Mouse (Mus musculus): Measurements from ENCODE around the gene Ddx31.

Ddx31 gene

GRCm38 (mm10) chr2:28840222-28840951 is at the start of gene Ddx31, which contains the start of gene Gtf3c4:
Gene Ddx31 (plus strand): TSS chr2:28840406.
Gene Gtf3c4 (minus strand): TSS chr2:28840360.
- DNase-seq (ENCODE audit: low read depth, low spot score), result peak; percentile 82

DNA sequence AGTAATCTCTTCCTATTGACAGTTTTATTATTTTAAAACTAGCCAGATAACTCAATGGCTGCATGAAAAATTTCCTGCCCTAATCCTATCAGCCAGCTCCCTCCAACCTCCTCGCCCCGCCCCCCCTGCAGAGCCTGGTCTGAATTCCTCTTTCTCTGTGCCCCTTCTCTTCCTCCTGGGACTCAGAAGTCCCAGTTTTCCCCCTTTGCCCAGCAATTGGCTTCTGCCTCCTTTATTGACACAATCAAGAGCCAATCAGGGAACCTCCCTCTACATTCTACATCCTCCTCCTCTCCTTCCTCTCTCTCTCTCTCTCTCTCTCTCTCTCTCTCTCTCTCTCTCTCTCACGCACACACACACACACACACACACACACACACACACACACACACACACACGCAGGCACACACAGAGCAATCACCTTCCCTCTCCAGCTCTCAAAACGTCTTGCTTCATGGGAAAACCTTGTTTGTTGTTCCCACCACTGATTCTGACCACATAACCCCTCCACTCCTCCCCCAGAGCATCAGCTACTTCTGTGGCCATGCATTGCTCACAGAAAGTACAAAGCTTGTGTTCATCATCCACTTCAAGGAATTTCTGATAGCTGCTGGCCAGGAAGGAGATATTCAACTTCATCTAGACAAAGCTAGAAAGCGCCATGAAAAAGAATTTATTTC is 47.1 kb upstream of the Ddx31 start:
- peak; percentile 73 for DNase-seq (ENCODE audit: low read depth, low spot score)

DNA sequence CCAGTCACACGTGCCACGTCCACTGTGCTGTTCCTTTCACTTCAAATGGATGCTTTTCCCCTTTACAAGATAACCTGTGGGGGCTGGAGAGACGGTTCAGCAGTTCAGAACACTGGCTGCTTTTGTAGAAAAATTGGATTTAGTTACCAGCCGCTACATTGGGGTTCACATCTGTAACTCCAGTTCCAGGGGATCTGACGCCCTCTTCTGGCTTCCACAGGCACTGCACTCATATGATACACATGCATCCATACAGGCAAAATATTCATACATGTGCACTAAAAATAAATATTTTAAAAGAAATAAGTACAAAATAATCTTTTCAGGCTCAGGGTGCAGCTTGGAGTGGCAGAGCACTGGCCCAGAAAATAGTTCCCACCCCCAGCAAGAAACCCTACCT is 45.6 kb upstream of the Ddx31 start:
- DNase-seq (ENCODE audit: low read depth, low spot score), result no peak

DNA sequence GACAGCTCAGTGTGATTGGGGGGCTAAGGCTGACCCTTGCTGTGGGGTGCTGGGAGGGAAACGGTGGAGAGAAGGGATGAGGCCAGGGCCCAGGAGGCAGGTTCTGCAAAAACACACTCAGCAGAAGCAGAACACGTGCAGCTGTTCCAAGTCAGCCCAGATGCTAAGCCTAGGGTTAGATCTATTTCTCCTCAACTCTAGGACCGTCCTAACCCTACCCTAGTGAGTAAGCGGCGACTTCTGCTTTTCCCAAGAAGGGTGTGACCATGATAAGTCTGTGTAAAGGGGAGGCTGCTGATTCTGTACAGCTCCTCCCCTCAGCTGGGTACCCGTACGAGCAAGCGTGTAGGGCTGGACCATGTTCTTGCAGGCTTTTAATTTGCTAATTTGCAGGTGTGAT is 43.9 kb upstream of the Ddx31 start:
- DNase-seq (ENCODE audit: low read depth, low spot score), result no peak

DNA sequence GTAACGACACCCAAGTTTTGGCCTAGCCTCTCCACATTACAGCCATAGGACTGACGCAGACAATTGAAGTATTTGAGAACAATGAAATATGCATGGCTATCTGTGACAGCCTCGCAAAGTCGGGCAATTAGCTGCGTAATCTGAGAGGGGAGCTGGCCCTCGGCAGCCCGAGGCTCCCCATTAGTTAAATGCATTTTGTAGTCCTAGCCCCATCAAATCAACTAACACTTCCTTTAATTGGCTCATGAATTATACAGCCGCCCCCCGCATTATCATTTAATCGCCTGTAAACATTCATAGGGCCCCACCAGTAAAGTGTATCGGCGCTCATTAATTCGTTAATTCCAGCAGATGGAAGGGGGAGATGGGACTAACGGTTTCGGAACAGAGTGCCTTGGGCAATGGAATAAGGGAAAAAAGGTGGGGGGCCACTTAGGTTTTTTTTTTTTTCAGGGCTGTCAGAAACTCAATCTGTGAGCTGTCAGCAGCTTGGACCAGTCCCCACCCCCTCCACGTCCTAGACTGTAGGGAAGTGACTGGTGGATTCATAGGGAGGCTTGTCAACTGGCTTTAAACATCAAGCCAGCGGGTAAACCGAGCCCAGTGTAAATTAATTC is 42.6 kb upstream of the Ddx31 start:
- DNase-seq (ENCODE audit: low read depth, low spot score), result peak; percentile 66

- peak; percentile 55 for DNase-seq (ENCODE audit: low read depth, low spot score)
These were observed 41.8 kb upstream of the Ddx31 start for GRCm38 (mm10) chr2:28798390-28798789.

- no peak for DNase-seq (ENCODE audit: low read depth, low spot score)
These were observed 40.6 kb upstream of the Ddx31 start for GRCm38 (mm10) chr2:28799575-28799974.

- no peak for DNase-seq (ENCODE audit: low read depth, low spot score)
These were observed 36.8 kb upstream of the Ddx31 start for GRCm38 (mm10) chr2:28803406-28803805.

GRCm38 (mm10) chr2:28808841-28809240 is 31.4 kb upstream of the Ddx31 start:
- DNase-seq (ENCODE audit: low read depth, low spot score), result no peak

DNA sequence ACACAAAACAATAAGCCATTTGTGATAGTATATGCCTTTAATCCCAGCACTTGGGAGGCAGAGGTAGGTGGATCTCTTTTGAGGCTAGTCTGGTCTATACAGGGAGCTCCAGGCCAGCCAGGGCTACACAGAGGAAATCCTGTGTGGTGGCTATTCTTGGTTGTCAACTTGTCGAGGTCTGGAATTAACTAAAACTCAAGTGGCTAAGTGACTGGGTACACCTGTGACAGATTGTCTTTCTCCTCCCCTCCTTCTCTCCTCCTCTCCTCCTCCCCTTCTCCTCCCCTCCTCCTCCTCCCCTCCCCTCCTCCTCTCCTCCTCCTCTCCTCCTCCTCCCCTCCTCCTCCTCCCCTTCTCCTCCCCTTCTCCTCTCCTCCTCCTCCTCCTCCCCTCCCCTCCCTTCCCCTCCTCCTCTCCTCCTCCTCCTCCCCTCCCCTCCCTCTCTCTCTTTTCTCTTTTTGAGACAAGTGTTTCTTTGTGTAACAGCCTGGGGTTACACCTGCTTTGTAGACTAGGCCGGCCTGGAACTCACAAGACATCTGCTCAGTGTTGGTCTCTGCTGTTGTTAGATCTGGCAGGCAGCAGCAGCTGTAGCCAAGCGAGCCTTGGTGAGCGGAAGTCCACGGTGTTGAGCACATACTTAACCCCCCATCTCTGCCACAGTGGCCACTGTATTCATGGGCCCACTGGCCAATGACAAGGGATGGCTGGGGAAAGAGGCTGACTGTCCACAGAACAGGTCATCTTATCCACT is 29.8 kb upstream of the Ddx31 start:
- DNase-seq (ENCODE audit: low read depth, low spot score), result no peak

- DNase-seq (ENCODE audit: low read depth, low spot score), result no peak
These were observed 21.3 kb upstream of the Ddx31 start for GRCm38 (mm10) chr2:28818866-28819265.

DNA sequence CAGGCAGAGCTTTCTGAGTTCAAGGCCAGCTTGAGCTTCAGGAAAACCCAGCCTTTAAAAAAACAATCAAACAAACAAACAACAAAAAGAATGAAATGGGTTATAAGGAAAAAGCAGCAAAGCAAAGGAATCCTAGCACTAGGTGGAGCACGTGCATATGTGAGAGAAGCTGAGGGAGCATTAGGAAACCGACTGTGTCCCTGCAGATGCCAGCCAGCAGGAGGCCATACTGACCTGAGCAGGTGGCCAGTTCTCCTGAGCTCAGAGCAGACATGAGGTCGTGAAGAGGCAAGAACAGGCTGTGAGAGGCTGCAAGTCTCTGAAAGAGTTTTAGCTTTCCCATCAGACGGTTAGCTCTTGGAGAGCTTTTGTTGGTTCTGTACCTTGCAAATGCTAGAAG is 10.9 kb upstream of the Ddx31 start:
- DNase-seq (ENCODE audit: low read depth, low spot score), result no peak

DNA sequence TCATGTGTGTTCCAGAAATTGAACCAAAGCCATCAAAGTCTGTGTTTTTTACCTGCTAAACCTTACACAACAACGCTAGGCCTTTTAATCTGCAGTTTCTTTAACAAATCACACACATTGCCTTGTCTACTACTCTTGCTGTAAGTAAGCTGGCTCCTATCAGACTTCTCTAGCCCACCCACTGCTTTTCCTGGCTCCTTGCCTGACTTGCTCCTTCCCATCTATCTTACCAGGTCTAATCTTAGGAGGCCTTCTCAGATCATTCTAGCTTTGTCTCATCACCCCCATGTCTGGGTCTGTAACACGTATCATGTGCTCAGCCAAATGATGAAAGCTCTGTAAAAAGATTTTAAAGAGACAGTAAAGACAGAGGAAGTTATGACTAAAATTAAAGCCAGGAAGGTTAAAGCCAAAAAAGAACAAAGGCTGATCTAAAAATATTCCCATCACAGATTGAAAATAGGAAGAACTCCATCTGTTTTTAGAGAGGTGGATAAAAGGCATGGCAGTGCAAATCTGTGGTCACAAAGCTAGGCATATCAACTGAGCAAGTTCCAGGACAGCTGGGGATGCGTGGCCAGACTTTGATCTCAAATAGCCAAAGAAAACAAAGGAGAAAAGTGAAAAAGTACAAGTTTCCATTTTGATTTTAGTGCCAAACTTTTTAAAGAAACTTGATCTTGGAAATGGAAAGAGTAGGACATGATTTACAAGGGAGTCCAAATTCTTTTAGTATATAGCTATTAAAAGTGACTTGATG is 3.8 kb upstream of the Ddx31 start:
- no peak for DNase-seq (ENCODE audit: low read depth, low spot score)

GRCm38 (mm10) chr2:28839501-28840221 is 545 bp upstream of the Ddx31 start:
- no peak for DNase-seq (ENCODE audit: low read depth, low spot score)

GRCm38 (mm10) chr2:28842042-28842441 is 1.8 kb downstream of the Ddx31 start:
- DNase-seq (ENCODE audit: low read depth, low spot score), result no peak

DNA sequence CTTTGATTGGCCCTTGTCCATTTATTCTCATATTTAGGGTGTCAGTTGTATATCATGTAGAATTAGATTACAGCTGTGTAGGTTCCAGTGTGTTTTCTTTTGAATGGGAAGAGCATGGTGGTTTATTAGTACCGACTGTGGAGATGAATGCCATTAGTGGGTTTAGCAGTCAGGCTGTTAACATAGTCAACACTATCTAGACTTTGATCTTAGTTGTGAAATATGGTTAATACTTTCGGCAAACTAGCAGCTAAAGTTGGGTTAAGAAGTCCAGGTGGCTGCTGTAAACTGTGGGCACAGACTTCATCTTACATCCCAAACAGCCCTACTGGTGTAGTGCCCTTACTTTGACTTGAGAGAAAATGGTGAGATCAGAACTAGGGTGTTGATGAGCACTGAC is 8.7 kb downstream of the Ddx31 start:
- DNase-seq (ENCODE audit: low read depth, low spot score), result no peak

DNA sequence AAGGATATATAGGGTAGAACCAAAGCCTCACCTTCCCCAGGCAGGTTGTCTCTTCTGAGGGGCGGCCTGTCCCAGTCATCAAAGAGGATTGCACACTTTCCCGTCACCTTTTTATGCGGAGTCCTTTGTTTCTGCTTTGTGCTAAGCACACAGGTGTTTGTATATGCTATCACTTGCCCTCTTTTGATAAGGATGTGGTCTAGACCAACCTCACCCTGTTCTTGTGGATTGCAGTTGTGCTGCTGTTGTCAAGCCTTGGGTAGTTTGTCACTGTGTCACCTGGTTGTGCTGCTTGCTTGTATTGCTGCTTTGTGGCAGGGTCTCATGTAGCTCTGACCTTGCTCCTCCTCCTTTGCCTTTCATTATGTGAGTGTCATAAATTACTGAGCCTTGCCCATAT is 12.4 kb downstream of the Ddx31 start:
- no peak for DNase-seq (ENCODE audit: low read depth, low spot score)

DNA sequence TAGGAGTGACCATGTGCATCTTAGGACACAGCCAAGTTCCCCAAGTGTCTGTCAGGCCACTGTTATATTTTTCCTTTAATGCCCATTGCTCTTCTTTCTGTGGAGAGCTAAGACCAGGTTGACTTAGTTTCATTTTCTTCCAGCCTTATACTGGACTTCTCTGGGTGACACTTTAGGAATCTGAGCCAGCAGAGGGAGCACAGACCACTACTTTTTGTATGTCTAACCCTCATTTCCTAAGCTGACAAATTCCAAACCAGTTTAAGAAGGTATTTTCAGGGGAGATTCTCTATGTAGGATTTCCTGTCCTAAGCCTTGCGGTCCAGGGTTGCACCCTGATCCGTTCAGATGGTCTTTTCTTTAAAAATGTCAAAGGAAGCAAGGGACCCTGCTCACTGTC is 15.6 kb downstream of the Ddx31 start:
- no peak for DNase-seq (ENCODE audit: low read depth, low spot score)

DNA sequence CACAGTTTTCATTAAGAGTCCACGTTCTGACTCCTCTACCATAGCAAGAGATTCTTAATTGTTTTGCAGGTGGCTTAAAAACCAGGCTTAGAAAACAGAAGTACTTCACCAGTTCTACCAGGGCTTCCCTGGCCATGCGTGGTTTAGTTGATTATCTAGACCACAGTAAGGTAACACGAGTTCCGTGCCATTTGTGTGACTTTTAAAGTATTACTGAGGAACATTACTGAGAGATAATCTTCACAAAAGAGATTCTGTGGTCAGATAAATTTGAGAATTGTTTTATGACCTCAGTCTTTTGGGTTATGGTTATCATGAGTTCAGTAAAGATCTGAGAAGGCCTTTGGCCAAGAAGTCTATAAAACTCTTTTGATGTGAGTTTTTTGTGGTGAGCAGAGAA is 19.1 kb downstream of the Ddx31 start:
- no peak for DNase-seq (ENCODE audit: low read depth, low spot score)

DNA sequence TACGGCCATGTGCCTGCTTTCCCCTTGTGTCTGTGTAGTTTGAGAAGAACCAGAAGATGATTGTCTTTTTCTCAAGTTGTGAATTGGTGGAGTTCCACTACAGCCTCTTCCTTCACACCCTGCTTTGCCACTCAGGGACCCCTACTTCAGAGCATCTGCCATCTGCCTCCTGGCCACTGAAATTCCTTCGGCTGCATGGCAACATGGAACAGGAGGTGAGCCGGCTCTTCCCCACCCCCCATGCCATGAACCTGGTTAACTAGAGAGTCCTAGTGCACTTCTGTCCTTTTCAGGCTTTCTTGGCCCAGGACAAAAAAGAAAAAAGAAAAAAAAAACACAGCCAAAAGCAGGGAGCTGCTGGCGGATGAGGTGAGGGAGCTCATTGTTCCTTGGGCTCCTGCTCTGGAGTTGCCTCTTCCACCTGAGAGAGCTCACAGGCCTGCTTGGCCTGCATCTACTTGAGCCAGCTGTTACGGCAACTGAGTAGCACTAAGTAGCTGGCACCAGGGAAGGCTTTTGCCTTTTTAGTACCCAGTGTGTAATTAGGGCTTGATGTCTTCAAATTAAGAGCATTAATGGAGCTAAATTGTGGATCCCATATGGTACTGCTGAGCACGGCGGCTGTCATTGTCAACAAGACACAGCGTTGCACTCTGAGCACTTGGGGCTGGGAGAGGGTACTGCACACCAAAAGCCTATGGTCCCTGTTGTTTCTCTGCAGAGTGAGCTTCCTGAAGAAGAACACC is 20.6 kb downstream of the Ddx31 start:
- no peak for DNase-seq (ENCODE audit: low read depth, low spot score)

Data from brain, embryonic 18.5 days (tissue).